Mouse (Mus musculus) CH12.LX (cell line): ENCODE data around the gene Hook1. TPM values are rescaled to one million over a fixed set of nuclear protein-coding genes. Genes with fewer than 3 reads are reported as not detected.

Experiments
- DNase-seq: peaks from one replicate; pipeline ENCODE4 v3.0.0-alpha.2; 2013; ENCODE audit errors: extremely low read depth
- H3K27ac ChIP-seq: 2 replicates; pipeline ENCODE4 v1.5.1; 2012; ENCODE audit warnings: low read depth, mild to moderate bottlenecking, control low read depth, moderate library complexity; ENCODE audit not compliant: insufficient read depth
- H3K27me3 ChIP-seq: replicated peaks from 2 replicates; pipeline ENCODE3; 2012; ENCODE audit warnings: inconsistent platforms
- H3K36me3 ChIP-seq, 2 experiments: replicated peaks in 1 of 2; 2 replicates each; pipeline versions ENCODE3 to v1.6.1; 2012; ENCODE audit warnings: inconsistent platforms in 1 of 2, low read length in 1 of 2, mild to moderate bottlenecking in 1 of 2, mixed read lengths in 1 of 2, moderate library complexity in 1 of 2; ENCODE audit not compliant: control insufficient read depth in 1 of 2, insufficient read depth in 1 of 2
- H3K4me1 ChIP-seq, 2 experiments: 2 replicates each; pipeline ENCODE4 v1.6.1; 2012; ENCODE audit warnings: inconsistent platforms in 1 of 2, moderate library complexity in 1 of 2; ENCODE audit not compliant: insufficient read depth in 2 of 2, control insufficient read depth in 1 of 2
- H3K4me2 ChIP-seq: 2 replicates; pipeline ENCODE4 v1.6.1; 2012; ENCODE audit warnings: low read depth, mild to moderate bottlenecking, control low read depth; ENCODE audit not compliant: poor library complexity, insufficient read depth, severe bottlenecking
- H3K4me3 ChIP-seq, 3 experiments: fragments of 150-350 bp in 1 of 3; sonication (generic) in 1 of 3; replicated peaks in 1 of 3; 2 replicates each; pipeline versions ENCODE3 to v1.5.1; 2011 to 2012; ENCODE audit warnings: low read depth in 2 of 3, low read length in 2 of 3, mild to moderate bottlenecking in 2 of 3, moderate library complexity in 2 of 3, control low read depth in 1 of 3, improper control_type of control experiment in 1 of 3, inconsistent platforms in 1 of 3, mixed read lengths in 1 of 3; ENCODE audit not compliant: poor library complexity in 1 of 3
- H3K79me2 ChIP-seq: replicated peaks from 2 replicates; pipeline ENCODE4 v1.6.1; 2012; ENCODE audit warnings: mild to moderate bottlenecking, moderate library complexity; ENCODE audit not compliant: control insufficient read depth, poor library complexity, insufficient read depth, severe bottlenecking; ENCODE audit errors: extremely low read depth
- H3K9ac ChIP-seq: 2 replicates; pipeline ENCODE4 v1.6.1; 2012; ENCODE audit warnings: low read depth, mild to moderate bottlenecking, control low read depth, moderate library complexity; ENCODE audit not compliant: insufficient read depth
- H3K9me3 ChIP-seq: replicated peaks from 2 replicates; pipeline ENCODE3; 2012; ENCODE audit warnings: low read length, inconsistent platforms, mixed read lengths
- BHLHE40 ChIP-seq: IDR thresholded peaks from 2 replicates; pipeline ENCODE4 v1.6.1; 2011; ENCODE audit warnings: mild to moderate bottlenecking, low read depth, low read length, improper control_type of control experiment
- CTCF ChIP-seq, 2 experiments: IDR thresholded peaks in 1 of 2; conservative IDR thresholded peaks in 1 of 2; 2 replicates each; pipeline ENCODE4 v1.5.1; 2011 to 2012; ENCODE audit warnings: low read depth in 2 of 2, low read length in 2 of 2, improper control_type of control experiment in 1 of 2, inconsistent platforms in 1 of 2, mild to moderate bottlenecking in 1 of 2, moderate library complexity in 1 of 2
- E2F4 ChIP-seq: IDR thresholded peaks from 2 replicates; pipeline ENCODE4 v1.6.1; 2011; ENCODE audit warnings: low read depth, low read length, improper control_type of control experiment; ENCODE audit not compliant: insufficient replicate concordance
- ELF1 ChIP-seq: IDR thresholded peaks from 2 replicates; pipeline ENCODE4 v1.6.1; 2014; ENCODE audit warnings: low read depth, mild to moderate bottlenecking, inconsistent platforms, low read length, improper control_type of control experiment
- EP300 ChIP-seq: IDR thresholded peaks from 2 replicates; pipeline ENCODE4 v1.6.1; 2011; ENCODE audit warnings: low read length, improper control_type of control experiment
- ETS1 ChIP-seq: conservative IDR thresholded peaks from 2 replicates; pipeline ENCODE4 v1.6.1; 2012; ENCODE audit warnings: low read depth, mild to moderate bottlenecking, inconsistent platforms, low read length, improper control_type of control experiment, moderate library complexity
- GABPA ChIP-seq: IDR thresholded peaks from 2 replicates; pipeline ENCODE4 v1.6.1; 2012; ENCODE audit warnings: low read depth, low read length, improper control_type of control experiment, inconsistent platforms; ENCODE audit not compliant: insufficient replicate concordance
- HCFC1 ChIP-seq: IDR thresholded peaks from 2 replicates; pipeline ENCODE4 v1.6.1; 2012; ENCODE audit warnings: low read depth, mild to moderate bottlenecking, inconsistent platforms, low read length, improper control_type of control experiment
- IRF4 ChIP-seq: IDR thresholded peaks from 2 replicates; pipeline ENCODE4 v1.6.1; 2014; ENCODE audit warnings: low read depth, mild to moderate bottlenecking, inconsistent platforms, low read length, improper control_type of control experiment
- JUN ChIP-seq: IDR thresholded peaks from 2 replicates; pipeline ENCODE4 v1.6.1; 2011; ENCODE audit warnings: low read depth, mild to moderate bottlenecking, low read length, improper control_type of control experiment, moderate library complexity; ENCODE audit not compliant: insufficient read depth
- JUND ChIP-seq: conservative IDR thresholded peaks from 2 replicates; pipeline ENCODE4 v1.6.1; 2011; ENCODE audit warnings: low read depth, low read length, improper control_type of control experiment
- KAT2A ChIP-seq: IDR thresholded peaks from 2 replicates; pipeline ENCODE4 v1.6.1; 2012; ENCODE audit warnings: low read length, improper control_type of control experiment, inconsistent platforms; ENCODE audit not compliant: insufficient replicate concordance
- MAX ChIP-seq: IDR thresholded peaks from 2 replicates; pipeline ENCODE4 v1.6.1; 2011; ENCODE audit warnings: low read length, improper control_type of control experiment
- MAZ ChIP-seq: IDR thresholded peaks from 2 replicates; pipeline ENCODE4 v1.6.1; 2012; ENCODE audit warnings: low read depth, mild to moderate bottlenecking, inconsistent platforms, low read length, improper control_type of control experiment, moderate library complexity
- MXI1 ChIP-seq: IDR thresholded peaks from 2 replicates; pipeline ENCODE4 v1.6.1; 2011; ENCODE audit warnings: mild to moderate bottlenecking, low read depth, low read length, improper control_type of control experiment
- NELFE ChIP-seq: IDR thresholded peaks from 2 replicates; pipeline ENCODE4 v1.6.1; 2011; ENCODE audit warnings: low read depth, low read length, improper control_type of control experiment
- NRF1 ChIP-seq: IDR thresholded peaks from 2 replicates; pipeline ENCODE4 v1.6.1; 2014; ENCODE audit warnings: low read depth, mild to moderate bottlenecking, inconsistent platforms, low read length, improper control_type of control experiment, moderate library complexity
- PAX5 ChIP-seq: IDR thresholded peaks from 2 replicates; pipeline ENCODE4 v1.6.1; 2012; ENCODE audit warnings: low read length, inconsistent platforms, mixed read lengths
- POLR2A ChIP-seq: IDR thresholded peaks from 2 replicates; pipeline ENCODE4 v1.6.1; 2011; ENCODE audit warnings: low read depth, mild to moderate bottlenecking, improper control_type of control experiment, low read length
- RAD21 ChIP-seq: IDR thresholded peaks from 2 replicates; pipeline ENCODE4 v1.6.1; 2011; ENCODE audit warnings: low read depth, mild to moderate bottlenecking, low read length, improper control_type of control experiment, moderate library complexity
- RCOR1 ChIP-seq: conservative IDR thresholded peaks from 2 replicates; pipeline ENCODE4 v1.6.1; 2012; ENCODE audit warnings: low read depth, mild to moderate bottlenecking, inconsistent platforms, low read length, improper control_type of control experiment
- SIN3A ChIP-seq: IDR thresholded peaks from 2 replicates; pipeline ENCODE4 v1.6.1; 2012; ENCODE audit warnings: low read length, improper control_type of control experiment, inconsistent platforms
- SMC3 ChIP-seq: IDR thresholded peaks from 2 replicates; pipeline ENCODE4 v1.6.1; 2011; ENCODE audit warnings: low read depth, low read length, improper control_type of control experiment
- TBP ChIP-seq: conservative IDR thresholded peaks from 2 replicates; pipeline ENCODE4 v1.6.1; 2011; ENCODE audit warnings: low read depth, low read length, improper control_type of control experiment
- TCF12 ChIP-seq: IDR thresholded peaks from 2 replicates; pipeline ENCODE4 v1.6.1; 2014; ENCODE audit warnings: low read depth, mild to moderate bottlenecking, inconsistent platforms, low read length, improper control_type of control experiment
- UBTF ChIP-seq: IDR thresholded peaks from 2 replicates; pipeline ENCODE4 v1.6.1; 2012; ENCODE audit warnings: low read depth, mild to moderate bottlenecking, inconsistent platforms, low read length, improper control_type of control experiment, moderate library complexity
- USF1 ChIP-seq: IDR thresholded peaks from 2 replicates; pipeline ENCODE4 v1.6.1; 2014; ENCODE audit warnings: low read depth, mild to moderate bottlenecking, inconsistent platforms, low read length, improper control_type of control experiment
- USF2 ChIP-seq: conservative IDR thresholded peaks from 2 replicates; pipeline ENCODE4 v1.6.1; 2011; ENCODE audit warnings: low read depth, low read length, improper control_type of control experiment
- ZC3H11A ChIP-seq: IDR thresholded peaks from 2 replicates; pipeline ENCODE4 v1.6.1; 2012; ENCODE audit warnings: low read depth, mild to moderate bottlenecking, inconsistent platforms, low read length, improper control_type of control experiment
- ZKSCAN1 ChIP-seq: IDR thresholded peaks from 2 replicates; pipeline ENCODE4 v1.6.1; 2012; ENCODE audit warnings: low read depth, inconsistent platforms, low read length, improper control_type of control experiment, borderline replicate concordance
- dilution Hi-C: fragments of 300-500 bp; cut with MboI; formaldehyde crosslinking; loops from 2 replicates; pipeline ENCODE4 v1.14.3; 2020; ENCODE audit warnings: low sequenced_read_pairs; ENCODE audit not compliant: extremely low pct_unique_long_range_greater_than_20kb, extremely low pct_ligation_motif_present
- in situ Hi-C: fragments of 300-500 bp; cut with MboI; formaldehyde crosslinking; loops from 3 replicates; pipeline ENCODE4 v1.14.3; 2019; ENCODE audit warnings: low sequenced_read_pairs, low pct_ligation_motif_present, low pct_unique_long_range_greater_than_20kb, mixed read lengths
- polyA plus RNA-seq: library from polyadenylated mRNA; unstranded; fragments of >175 nt; gene quantifications from 2 replicates; pipeline ENCODE4 v1.2.1, GENCODE M21; 2012; ENCODE audit warnings: low read depth; ENCODE audit not compliant: insufficient read length
- total RNA-seq, 2 experiments: library from RNA; depleted of rRNA; stranded (reverse); fragments of 300-350 nt in 1 of 2; fragments of >200 nt in 1 of 2; gene quantifications; 2 replicates each; pipeline ENCODE4 v1.2.3; 2012 to 2014

Hook1 gene
- total and polyA plus RNA-seq, 3 experiments, result 0.17 to 0.39 (median 0.17) TPM

- Histone ChIP-seq H3K4me2 (no peak overlapping the region), H3K27me3 (no peaks in the 10 kb centered on the region), H3K4me1 (0 out of 4 replicates have a peak, but pooled peaks cover 0 to 3% of the 10 kb centered on the region in 2 experiments), H3K36me3 (no peaks in the 10 kb centered on the region), H3K79me2 (no peaks in the 10 kb centered on the region), H3K9ac (no peak overlapping the region), H3K4me3 (no peak overlapping the region), H3K27ac (no peak overlapping the region), H3K9me3 (no peaks in the 10 kb centered on the region)
- in situ Hi-C loops (no loop called here), dilution Hi-C loops (no loop called here)
- TF ChIP-seq EP300 (no peak), TCF12 (no peak), POLR2A (no peak), PAX5 (no peak), GABPA (no peak), MXI1 (no peak), JUND (no peak), SIN3A (no peak), SMC3 (no peak), NELFE (no peak), CTCF (conservative IDR thresholded peaks at IDR 0.05 in 1 of 2, IDR thresholded peaks at IDR 0.05 in 1 of 2; ENCODE audit: low read depth in 2 of 2, low read length in 2 of 2) (no peak)
- DNase-seq, result no peak
Observed at GRCm38 (mm10) chr4:95920448-95920847, 46.6 kb upstream of the Hook1 start.

DNA sequence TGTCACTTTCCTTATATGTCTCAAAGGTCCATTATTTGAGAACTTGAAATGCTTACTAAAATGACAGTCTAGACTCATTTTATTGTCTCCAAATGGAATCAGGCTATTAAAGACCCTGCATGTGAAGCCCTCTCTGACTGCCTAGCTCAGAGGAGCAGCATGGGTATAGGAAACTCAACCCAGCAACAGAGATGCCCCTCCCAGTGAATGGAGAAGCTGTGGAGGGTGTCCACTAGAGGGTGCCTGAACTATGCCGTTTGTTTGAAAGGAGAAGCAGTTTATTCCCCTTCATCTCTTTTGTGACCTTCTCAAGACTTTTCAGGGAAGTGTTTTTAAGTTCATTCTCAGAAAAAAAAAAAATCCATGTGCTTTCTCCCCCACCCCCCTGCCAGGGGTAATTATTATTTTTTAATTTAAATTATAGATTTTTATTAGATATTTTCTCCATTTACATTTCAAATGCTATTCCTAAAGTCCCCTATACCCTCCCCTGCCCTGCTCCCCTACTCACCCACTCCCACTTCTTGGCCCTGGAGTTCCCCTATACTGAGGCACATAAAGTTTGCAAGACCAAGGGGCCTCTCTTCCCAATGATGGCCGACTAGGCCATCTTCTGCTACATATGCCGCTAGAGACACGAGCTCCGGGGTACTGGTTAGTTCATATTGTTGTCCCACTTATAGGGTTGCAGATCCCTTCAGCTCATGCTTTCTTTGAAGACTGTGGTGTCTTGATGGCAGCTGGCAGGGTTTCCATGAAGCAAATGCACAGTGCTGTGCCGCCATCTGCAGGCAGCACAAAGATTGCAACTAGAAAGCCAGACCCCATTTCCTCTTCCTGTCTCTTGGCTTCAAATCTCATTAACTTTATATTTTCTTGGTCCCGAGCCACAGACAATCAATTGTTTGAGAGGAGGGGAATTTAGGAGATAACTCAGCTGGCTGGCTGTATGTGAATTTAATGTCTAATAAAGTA is 42.5 kb upstream of the Hook1 start:
- H3K27me3 ChIP-seq, result no peaks in the 10 kb centered on the region
- H3K79me2 ChIP-seq, result no peaks in the 10 kb centered on the region
- 0 out of 4 replicates have a peak, but pooled peaks cover 0 to 3% of the 10 kb centered on the region in 2 experiments for H3K4me1 ChIP-seq
- in situ Hi-C loops (no loop called here), dilution Hi-C loops (no loop called here)
- H3K4me2 ChIP-seq, result 0 out of 2 replicates have a peak overlapping the region, but pooled peaks have one; percentile 72
- no peaks in the 10 kb centered on the region for H3K9me3 ChIP-seq
- no peak overlapping the region for H3K4me3 ChIP-seq
- H3K27ac ChIP-seq, result no peak overlapping the region
- DNase-seq, result peak; percentile 83
- no peak overlapping the region for H3K9ac ChIP-seq
- no peaks in the 10 kb centered on the region for H3K36me3 ChIP-seq
- TF ChIP-seq MAX (no peak), USF2 (no peak), ETS1 (no peak), HCFC1 (no peak), USF1 (no peak), PAX5 (no peak), NRF1 (no peak), MXI1 (no peak), EP300 (no peak), ELF1 (peak; percentile 64), BHLHE40 (no peak), TCF12 (peak; percentile 26; the same call in 1 of the 2 replicates), ZC3H11A (no peak), NELFE (no peak), UBTF (no peak), IRF4 (peak; percentile 29; the same call in 1 of the 2 replicates), RCOR1 (no peak), JUN (no peak), TBP (no peak), KAT2A (no peak), E2F4 (no peak), RAD21 (peak; percentile 86), ZKSCAN1 (no peak), POLR2A (no peak), CTCF (conservative IDR thresholded peaks at IDR 0.05 in 1 of 2, IDR thresholded peaks at IDR 0.05 in 1 of 2; ENCODE audit: low read depth in 2 of 2, low read length in 2 of 2) (peak; percentile 63 to 82; a peak in 3 of 4 replicates), MAZ (peak; percentile 55; the same call in 1 of the 2 replicates), SIN3A (no peak), SMC3 (peak; percentile 69)
